Mouse (Mus musculus) urinary bladder, postnatal 25 days (tissue): ENCODE measurements around the gene Itm2c.

Experiments used
- DNase-seq: peaks from one replicate; pipeline ENCODE4 v3.0.0; 2022; ENCODE audit warnings: low spot score

Itm2c gene

DNA sequence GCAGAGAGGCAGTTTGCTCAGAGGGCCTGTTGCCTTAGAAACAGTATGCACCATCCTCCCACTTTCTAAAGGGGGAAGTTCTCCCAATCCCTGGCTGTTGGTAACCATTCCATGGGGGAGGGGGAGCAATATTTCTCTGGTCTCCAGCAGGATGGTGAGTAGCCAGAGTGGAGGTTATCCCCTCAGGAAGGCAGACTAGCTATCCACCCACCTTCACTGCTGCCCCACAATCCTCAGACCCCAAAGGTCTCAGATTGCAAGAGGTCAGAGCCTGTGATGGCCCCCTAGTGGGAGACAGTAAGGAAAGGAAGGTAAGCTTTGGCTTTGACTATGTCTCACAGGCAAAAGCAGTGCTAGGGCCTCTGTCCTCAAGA lies 5.3 kb downstream of the Itm2c start:
- DNase-seq, result no peak

DNA sequence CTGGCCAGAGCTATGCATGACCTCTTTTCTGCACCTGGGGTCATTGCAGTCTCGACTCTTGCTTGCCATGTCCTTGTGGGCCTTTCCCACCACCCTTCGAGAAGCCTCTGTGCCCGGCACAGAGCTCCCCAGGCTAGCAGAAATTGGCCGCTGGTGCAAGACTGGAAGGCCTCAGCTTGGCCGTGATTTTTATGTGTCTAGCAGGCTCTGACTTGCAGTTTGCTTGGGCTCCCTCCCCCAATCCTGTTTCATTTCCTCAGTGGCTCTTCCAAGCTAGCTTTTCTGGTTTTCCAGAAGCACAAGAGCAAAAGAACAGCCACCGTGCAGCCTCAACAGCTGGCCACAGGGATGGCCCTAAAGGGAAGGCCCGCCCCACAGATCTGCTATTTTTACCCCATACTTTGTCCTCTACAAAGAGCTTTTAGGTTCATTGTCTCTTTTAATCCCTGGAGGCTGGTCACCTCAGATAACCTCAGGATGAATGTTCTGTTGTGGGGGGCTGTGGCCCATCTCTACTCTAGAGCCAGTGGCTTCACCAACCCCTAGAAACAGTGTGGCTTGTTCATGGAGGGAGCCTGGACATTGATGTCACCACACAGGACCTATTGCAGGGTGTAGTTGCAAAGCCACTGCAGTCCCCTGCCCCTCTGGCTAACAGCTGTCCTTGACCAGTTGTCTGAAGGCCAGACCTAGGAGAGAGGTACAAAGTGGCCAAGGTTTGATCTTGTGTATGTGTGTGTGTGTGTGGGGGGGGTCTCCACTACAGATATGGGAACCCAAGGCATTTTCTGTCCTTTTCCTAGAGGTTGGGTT lies 6.6 kb downstream of the Itm2c start:
- DNase-seq, result no peak

DNA sequence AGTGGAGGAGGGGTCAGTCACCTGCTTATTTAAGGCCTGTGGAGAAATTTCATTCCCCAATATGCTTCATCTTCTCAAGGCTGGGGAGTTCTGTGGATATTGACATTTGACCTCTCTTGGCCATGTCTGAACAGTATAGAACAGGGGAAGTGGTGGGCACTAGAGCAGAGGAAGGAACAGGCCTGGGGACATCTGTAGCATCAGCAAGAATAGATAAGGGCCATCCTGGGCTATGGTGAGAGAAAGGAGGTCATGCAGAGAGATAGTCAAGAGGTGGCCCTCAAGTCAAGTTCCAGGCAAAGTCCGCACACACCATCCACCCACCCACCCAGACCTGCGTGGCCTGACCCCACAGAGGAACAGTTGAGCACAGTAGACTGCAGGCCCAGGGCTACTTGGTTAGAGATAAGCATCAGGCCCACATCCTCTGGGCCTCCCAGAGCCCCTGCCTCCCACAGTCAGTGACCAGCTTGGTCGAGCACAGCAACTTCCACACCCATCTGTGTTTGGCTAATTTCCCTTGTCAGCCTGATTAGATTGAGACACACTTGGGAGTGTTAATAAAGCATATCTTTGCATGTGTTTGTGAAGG lies 7.5 kb downstream of the Itm2c start:
- no peak for DNase-seq

DNA sequence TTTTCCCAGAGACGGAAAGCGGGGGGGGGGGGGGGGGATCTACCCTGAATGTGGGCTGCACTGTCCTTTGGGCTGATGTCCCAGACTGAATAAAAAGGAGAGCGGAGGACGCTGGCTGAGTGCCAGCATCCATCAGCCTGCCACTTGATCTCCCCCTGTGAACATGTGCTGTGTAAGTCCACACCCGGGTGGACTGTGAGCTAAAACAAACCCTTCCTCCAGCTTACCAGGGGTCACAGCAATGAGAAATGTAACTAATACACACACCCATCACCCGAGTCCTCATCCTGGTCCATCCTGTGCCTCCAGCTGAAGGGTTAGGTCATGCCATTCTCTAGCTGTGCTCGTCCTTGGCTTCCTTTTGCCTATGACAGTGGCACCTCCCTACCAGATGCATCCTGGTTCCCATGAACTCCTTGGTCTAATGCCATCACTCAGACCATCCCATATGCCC lies 8.1 kb downstream of the Itm2c start:
- DNase-seq, result no peak

DNA sequence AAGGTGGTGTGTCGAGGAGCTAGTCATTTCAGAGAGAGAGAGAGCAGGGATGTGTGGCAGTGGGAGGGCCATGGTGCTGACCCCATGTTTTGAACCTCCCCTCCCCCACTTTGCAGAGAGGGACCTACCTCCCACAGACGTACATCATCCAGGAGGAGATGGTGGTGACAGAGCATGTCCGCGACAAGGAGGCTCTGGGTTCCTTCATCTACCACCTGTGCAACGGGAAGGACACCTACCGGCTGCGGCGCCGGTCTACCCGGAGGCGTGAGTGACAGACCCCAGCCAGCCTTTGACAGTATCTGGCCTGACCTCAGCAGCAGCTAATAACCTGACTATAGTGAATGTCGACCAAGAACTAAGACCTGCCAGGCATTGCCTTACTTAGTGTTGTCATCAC lies 12.8 kb downstream of the Itm2c start:
- no peak for DNase-seq

DNA sequence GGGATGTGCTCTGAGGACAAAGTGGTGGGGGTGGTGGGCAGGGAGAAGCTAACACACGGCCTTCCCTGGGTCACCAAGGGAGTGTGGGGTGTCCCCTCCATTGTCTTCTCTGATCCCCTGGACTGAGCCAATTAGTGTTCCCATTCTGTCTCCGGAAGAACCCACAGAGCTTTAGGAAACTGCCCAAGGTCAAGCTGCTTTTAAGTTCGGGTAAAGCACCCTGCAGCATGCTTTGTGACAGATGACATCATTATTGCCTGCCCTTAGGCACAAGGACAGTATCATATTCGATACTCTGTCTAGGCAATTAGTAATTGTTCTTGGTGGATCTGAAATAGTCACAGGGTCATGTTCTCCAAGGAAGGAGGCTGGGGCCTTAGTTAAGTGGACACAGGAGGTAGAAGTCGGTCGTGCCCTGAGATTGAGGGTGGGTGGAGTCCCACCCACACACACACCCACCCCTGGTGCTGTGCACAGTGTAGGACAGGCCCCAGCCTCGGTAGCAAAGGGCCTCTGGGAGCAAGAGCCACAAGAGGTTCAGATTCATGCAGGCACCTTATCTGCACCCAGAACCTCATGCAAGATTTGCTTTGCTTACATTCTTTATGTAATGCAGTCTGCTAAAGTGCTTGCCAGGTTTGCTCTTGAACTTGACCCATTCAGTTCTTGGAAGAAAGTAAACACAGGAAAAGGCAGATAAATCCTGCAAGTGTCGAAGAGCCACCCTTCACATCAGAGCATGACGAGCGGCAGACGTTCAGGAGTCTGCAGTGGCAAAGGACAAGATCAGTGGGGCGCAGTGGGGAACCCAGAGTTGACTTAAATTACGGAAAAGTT lies 14.9 kb downstream of the Itm2c start:
- no peak for DNase-seq

DNA sequence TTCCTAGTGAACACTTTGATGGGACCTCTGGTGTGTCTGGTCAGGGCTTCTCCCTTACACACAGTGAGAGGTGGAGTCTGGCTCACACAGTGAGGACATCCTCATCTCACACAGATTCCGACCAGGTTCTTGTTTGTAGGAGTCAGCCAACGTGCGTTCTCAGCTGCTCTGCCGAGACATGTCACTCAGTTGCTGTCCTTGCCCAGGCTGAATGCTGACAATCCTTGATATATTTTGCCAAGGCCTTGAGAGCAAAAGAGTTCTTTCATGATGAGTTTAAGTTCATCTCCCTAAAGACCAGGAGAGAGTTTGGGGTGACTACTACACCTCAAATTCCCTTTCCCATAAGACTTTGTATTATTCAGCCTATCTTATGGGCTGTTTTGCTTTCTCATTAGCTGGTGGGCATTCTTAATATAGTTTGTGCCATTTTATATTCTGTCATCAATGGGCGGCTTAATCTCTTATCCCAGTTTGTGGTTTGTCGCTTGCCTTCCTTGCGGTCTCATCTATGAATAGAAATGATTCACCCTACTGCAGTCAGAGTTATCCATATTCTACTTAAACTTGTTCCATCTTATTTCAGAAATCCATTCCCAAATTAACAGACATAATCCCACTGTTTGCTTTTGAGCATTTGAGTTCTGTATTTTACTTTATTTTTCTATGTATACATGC lies 19.1 kb downstream of the Itm2c start:
- DNase-seq, result no peak

DNA sequence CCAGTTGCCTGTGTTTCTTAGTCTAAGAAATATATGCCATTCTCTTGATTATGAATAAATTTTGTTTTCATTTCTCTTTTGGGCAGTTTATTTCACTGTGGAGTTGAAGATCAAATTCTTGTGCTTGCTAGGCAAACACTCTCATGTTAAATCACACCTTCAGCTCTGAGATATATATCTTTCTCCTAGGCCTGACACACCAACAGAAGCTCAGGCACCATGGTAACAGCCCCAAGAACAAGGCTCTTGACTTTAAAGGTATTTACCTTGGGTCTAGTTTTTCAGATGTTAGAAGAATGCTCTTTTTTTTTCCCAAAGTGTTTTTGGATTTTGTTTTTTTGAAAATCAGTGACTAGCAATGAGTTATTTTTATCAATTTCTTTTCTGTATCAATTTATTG lies 21.8 kb downstream of the Itm2c start:
- DNase-seq, result no peak

DNA sequence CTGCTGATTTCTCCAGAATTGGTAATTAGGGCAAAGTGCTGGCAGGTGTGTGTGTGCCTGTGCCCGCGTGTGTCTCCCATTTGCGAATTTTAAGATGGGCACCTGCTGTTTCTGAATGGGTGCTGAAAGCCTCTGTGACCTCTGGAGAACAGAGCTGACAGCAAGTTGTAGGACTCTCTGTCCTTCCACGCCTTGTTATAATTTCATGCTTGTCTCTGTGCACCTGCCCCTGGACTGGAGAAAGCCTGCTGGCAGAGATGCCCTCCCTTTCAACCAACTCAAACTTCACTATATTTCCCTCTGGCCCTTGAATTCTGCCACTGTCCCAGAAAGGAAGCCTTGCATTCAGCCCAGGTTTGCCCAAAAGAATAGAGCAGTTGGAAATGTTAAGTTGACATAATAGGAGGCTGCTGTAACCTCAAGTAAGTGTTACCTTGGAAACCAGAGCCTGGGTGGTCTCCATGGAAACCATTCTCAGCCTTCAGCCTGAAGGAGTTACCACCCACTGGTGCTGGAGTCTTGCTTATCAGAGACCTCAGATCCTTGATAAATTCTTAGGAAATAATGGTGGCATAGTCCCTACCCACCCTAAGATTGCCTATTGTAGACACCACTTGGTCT lies 22.9 kb downstream of the Itm2c start:
- DNase-seq, result no peak

DNA sequence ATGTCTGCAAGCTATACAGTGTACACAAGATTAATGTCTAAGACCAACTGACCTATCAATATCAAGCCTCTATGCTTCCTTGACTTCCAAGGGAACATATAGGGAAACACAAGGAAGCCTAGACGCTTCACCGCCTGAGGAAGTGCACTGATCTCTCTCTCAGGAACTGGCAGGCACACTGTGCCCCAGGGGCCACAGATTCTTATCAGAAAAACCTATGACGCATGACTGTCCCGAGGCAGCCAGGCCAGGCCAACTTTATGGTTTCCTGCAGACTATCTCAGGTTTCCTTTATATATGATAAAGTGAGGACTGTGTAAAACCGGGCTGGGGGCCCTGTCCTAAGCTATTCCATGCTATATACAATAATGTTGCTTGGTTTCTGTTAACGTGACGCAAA lies 25.5 kb downstream of the Itm2c start:
- no peak for DNase-seq

DNA sequence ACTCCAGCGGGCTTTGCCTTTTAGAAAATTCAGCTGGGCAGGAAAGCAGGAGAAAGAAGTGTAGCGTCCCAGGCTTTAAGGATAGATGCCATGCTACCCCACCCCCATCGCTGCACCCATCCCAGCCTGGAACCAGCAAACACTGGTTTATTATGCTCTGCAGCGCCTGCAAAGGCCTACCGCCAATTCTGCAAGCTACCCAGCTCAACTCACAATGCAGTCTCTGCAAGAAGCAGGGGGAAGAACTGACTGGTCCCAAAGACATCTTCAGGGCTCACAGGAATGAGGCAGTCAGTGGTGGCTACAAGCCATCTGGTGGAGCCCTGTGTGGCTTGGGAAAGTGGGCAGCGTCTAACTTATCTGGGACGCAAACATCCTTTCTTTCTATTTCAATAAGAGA lies 27.6 kb downstream of the Itm2c start:
- no peak for DNase-seq

DNA sequence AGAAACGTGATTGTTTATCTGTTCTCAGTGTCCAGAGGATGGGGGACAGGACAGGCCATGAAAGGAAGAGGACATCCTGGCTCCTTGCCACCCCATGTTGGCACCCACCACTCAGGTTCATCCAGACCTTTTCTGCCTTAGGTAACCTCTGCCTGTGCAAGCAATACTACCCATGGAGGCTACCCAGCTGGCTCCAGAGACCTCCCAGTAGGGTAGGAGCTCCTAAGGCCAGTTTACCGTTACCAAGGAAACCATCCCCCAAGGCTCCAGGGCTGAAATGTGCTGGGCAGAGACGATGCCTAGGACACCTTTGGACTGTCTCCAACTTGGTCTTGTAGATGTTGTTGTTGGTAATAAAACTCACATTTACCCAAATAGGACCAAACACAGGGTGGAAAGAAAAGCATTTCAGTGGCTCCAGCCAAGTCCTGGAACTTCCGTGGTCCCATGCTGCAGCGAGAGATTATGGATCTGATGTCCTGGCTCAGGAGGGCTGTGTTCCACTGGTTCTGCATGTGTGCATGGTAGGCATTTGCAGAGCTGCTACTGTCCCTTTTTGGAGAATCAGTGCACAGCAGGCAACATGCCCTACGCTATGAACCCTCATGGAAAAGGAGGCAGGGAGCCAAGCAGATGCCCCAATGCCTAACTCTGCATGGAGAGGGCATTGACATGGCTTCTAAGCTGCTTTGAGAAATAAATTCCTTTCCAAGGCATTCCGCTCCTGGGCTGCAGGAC lies 28.2 kb downstream of the Itm2c start:
- DNase-seq, result no peak

DNA sequence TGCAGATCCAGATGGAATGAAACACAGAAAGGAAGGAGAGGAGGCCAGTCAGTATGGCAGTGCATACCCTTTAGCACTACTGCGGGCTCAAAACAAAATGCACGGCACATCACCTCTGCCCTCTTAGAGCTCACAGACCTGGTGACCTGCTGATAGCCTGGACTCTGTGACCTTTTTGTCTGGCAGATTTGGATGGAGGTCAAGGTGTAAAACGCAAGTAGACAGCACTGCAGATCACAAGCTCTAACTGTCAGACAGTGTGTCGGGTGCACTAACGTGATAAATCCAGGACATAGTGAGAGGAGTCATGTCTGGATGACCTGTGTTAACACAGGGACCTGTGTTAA lies 28.8 kb downstream of the Itm2c start:
- DNase-seq, result no peak

DNA sequence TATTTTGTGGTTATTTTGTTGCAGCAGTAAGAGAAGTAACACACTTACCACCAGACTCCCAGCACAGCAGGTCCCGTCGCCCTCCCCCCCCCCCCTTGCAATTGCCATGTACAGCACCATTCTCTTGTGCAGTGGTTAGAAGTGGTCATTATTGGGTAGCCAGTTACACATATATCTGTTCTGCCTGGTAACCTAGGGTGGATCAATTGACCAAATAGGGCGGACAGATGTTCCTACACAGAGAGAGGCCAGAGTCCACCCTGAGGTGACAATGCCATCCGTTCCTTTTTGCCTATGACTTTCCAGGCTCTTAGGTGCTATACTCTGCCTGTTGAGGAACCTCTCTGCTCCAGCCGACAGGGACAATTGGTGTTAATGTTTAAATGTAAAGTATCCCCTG lies 31.1 kb downstream of the Itm2c start:
- no peak for DNase-seq

DNA sequence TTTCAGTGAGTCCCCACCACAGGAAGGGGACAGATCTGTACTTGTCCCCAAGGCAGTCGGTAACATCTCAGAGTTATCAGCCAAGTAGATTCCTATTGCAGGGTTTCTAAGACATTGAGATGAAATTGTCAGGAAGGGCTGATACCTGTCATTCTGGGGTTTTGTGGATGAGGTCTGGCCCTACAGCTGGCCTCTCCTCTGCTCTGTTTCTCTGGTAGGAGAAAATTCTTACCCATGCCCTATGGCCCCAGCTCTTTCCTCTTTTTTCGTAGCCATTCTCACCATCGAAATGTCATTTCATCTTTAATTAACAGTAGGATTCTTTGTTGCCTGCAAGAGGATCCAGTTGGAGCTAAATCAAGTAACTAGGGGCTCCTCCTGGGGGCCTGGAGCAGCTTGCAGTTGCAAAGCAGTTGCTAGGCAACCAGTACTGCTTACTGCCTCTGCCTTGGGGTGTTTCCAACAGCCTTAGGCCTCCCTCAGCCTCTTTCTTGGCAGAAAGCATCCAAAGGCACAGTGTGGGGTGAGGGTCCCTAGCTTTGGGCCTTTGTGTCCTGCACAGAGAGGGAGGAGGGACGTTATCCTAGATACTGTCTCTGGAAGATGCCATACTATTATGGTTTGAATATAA lies 34.1 kb downstream of the Itm2c start, which contains the start of gene 4933407L21Rik:
Gene 4933407L21Rik, plus strand, starts transcription at position 427 of the 631 bp plus-strand sequence.
- no peak for DNase-seq

DNA sequence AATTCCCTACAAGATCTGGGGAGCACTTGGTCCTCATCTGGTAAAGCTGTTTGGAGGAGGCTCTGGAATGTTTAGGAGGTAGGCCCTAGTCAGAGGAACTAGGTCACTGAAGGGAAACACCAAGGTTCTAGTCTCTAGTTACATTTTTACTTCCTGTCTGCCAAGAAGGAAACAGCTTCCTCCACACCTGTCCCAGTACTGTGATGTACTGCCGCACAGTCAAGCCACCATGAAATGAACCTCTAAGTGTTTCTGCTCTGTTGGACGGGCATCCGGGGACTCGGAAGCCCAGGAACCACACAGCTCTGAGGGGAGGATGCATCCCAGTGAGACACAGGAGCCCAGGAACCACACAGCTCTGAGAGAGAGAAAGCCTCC lies 34.6 kb downstream of the Itm2c start:
- DNase-seq, result no peak

DNA sequence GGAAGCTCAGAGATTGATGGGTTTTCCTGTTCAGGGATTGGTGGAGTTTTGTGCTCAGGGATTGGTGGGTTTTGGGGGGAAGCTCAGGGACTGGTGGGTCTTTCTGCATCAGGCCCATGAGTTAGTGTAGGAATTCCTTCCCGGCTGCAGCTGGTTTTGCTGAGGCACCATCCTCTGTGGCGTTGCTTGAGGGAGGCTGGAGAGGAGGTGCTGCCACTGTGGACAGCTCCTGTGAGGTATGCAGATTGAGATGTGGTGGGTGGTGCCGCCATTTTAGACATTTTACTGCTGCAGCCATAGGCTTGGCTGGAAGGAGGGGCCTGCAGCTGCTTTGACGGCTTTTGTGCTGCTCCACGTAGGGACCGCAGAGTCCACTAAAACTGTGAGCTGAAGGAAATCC lies 35.3 kb downstream of the Itm2c start:
- no peak for DNase-seq

DNA sequence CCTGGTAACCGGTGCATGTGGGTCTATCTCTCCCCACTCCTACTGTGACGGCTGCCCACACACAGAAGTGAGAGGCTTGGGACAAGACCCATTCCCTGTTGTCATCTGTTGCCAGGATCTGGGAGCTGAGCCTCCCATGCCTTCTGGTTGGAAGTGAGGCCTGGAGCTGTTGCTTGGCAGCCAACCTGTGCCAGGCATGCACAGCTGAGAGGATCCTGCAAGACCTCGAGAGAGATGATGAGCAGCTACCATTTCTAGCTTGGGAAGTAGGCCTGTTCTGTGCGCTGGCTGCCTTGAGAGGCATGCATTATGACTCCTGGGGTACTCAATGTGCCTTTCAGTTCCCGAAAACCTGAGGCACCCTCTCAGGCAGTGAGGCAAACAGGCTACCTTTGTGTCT lies 37.1 kb downstream of the Itm2c start:
- no peak for DNase-seq

DNA sequence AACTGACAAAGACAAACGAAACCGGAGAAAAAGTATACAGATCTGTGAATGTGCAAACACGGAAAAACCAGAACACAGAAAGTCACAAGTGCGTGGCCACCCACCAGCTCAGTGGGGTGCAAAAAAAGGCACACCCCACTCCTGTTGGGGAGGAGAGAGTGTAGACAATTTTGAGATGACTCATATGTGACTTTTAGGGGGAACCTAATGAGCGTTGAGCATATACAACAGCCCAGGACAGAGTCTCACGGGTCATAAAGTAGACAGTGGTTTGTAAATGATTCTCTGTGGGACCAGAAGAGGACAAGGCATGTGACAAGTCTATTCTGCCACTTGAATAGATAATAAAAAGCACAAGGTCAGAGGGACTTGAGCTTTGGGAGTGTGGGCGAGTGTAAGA lies 39.1 kb downstream of the Itm2c start:
- DNase-seq, result no peak

DNA sequence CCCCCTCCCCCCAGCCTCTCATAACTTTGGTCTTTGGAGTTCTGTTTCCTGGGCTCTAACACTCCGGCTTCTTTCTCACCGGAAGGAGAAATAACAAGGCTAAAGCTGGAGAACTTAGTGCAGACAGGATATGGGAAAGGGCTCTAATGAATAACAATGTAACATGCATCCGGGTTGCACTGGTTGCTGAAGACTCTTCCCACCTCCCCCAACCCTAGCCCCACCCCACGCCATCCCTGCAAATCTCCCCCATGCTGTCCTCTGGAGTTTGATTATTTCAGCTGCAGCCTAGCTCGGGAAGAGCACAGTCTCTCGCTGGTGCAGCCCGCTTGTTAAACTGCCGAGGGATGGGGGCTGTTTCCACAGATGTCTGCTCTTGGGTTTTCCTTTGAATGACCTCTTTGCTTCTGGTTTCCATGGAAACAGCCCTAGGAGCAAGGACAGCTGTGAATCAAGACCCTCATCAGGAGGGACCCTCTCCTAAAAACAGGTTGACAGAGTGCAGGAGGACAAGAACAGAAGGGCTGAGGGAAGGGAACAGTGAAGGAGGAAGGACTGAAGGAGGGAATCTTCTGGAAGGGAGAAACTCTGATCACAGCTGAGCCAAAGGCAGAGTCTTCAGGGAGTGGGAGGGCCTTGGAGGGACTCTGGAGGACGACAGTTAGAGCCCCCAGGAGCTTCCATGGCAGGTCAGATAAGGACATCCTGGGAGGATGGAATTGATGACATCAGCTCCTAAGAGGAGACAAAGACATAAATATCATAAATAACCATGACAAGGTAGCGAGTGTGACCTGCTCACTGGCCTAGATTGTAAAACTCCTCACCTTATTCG lies 39.8 kb downstream of the Itm2c start:
- no peak for DNase-seq
